Mouse (Mus musculus) heart, adult 9 months (tissue): ENCODE measurements at regions not wholly inside any gene's neighbourhood (a gene's known extent, or its start where the extent isn't known, plus 50 kb on each side); places are given as distances from the start of the nearest gene placed in this dataset.

Experiments
- DNase-seq, 2 experiments: peaks; one replicate each; pipeline ENCODE4 v3.0.0; 2022; ENCODE audit warnings: low spot score in 2 of 2

DNA sequence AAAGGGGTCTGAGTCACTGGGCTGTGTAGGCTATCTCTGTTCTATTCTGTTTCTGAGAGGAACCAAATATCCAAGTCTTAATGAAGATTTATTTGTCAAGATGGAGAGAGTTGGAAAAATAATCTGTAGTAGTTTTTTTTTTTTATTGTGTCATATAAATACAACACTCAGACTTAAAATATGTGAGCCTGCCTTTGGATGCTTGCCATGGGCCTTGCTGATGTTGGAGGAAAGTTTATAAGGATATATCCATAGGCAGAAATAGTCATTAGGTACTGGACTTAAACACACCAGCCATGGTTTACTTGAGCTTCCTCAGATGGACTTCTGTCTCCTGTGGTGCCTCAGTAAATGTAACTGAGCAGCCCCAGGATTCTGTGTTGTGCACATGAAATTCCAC, 635.8 kb upstream of the Adgrl2 start:
- no peak for DNase-seq

DNA sequence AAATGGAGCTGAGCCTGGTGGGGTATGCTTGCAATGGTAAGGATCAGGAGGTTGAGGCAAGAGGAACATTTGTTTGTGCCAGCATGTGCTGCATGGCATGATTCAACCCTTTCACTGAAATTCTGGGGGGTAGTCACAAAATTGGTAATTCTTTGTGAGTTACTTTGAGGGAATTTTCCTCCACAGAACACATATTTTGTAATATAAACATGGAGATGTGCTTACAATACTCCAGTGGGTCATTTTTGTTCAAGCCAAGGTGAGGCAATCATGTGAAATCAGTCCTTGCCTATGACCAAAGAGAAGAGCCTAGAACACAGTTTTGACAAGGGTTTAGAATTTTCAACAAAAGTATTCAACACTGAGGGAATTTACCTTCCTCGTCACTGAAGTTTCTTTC, 635.1 kb upstream of the Adgrl2 start:
- no peak for DNase-seq

GRCm38 (mm10) chr3:149625066-149625465, 634.7 kb upstream of the Adgrl2 start:
- no peak for DNase-seq

GRCm38 (mm10) chr3:149623851-149624532, 633.6 kb upstream of the Adgrl2 start:
- DNase-seq = no peak

DNA sequence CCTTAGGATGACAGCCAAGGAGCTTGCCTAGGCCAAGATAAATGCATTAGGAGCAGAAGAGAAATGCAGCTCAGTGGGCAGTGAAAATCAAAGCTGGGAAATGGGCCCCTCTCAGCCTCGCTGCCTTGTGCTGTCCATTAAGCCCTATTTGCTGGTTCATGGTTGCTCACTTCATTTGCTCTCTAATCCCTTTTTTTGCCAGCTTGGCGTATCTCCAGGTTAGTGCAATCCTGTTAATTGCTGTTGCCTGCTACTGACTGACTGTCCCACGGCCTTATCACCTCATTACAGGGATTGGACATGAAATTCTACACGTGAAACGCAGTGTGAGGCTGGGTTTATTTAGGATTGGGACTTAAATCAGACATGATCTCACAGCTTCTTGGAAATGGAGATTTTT, 613.5 kb upstream of the Adgrl2 start:
- DNase-seq = no peak

DNA sequence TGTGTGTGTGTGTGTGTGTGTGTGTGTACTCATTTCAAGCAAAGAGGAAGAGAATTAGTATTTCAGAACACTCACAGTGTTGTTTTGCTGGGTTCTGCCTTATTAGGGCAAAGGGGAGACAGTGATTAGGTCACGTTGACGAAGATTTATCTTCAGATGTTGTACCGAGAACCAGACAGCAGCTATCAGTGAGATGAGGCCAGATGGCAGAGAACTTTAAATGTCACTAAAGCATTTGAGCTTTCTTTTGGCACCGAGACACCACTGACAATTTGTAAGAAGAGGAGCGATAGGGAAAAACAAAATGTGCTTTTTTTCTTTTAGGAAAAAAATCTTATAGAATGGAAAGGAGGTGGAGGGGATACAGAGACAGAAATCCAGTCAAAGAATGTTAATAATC, 610.9 kb upstream of the Adgrl2 start:
- DNase-seq = no peak

- DNase-seq = no peak
These were observed 604.1 kb upstream of the Adgrl2 start for GRCm38 (mm10) chr3:149594470-149594869.

- DNase-seq = no peak
These were observed 595.4 kb upstream of the Adgrl2 start for GRCm38 (mm10) chr3:149585769-149586168.

DNA sequence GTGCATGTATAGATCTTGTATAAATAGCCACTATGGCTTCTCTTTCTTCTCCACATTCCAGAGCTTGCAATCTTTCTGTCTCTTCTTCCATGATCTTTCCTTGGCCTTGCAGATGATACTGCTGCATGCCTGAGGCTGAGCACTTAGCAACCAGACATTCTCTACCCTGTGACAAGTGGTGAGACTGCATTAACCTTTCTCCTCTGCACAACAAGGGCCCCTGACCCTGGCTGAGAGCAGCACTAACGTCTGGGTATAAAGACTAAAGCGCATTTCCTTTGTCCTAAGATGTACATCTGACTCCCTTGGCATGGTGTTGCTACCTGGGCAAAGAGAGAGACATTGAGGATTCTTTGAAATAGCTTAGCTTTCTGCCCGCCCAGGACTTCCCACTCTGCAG, 590.8 kb upstream of the Adgrl2 start:
- DNase-seq = no peak

GRCm38 (mm10) chr3:149575678-149576077, 585.3 kb upstream of the Adgrl2 start:
- no peak for DNase-seq

- DNase-seq = no peak
These were observed 576.5 kb upstream of the Adgrl2 start for GRCm38 (mm10) chr3:149566853-149567252.

GRCm38 (mm10) chr3:149550231-149550951, 560.0 kb upstream of the Adgrl2 start:
- no peak for DNase-seq

DNA sequence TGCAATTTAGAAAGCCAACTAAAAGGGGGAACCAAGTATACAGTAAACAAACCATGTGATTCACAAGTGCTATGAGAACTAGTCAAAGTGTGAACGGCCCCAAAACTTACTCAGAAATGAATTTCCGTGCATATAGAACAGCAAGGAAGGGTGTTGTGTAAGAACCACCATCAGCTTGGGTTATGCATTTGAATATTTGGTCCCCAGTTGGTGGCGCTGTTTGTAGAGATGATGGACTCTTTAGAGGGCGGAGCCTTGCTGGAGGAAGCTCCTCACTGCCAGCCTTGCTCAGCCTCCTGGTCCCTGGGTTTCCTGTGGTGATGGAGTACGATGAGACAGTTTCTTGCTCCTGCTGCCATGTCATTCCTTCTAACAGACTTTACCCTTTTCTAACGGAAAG, 556.7 kb upstream of the Adgrl2 start:
- no peak for DNase-seq

DNA sequence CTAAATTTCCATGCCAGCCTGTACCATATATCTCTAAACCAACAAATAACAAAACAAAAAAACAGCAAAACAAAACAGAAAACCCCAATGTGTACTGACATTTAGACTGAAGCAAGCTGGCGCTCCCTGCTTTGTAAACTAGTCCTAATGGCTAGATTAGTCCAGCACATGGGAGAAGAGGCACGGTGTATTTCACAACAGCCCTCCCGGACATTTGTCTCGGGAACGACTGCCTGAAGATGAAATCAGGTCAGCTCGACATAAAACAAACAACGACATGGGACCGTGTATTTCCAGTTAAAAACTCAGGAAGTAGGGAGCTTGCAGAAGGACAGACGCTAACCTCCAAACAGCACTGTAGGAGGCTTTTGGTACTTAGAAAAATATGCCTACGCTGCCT, 555.9 kb upstream of the Adgrl2 start:
- no peak for DNase-seq

- no peak for DNase-seq
These were observed 543.8 kb upstream of the Adgrl2 start for GRCm38 (mm10) chr3:149534183-149534582.

- DNase-seq = no peak
These were observed 539.8 kb upstream of the Adgrl2 start for GRCm38 (mm10) chr3:149530026-149530607.

DNA sequence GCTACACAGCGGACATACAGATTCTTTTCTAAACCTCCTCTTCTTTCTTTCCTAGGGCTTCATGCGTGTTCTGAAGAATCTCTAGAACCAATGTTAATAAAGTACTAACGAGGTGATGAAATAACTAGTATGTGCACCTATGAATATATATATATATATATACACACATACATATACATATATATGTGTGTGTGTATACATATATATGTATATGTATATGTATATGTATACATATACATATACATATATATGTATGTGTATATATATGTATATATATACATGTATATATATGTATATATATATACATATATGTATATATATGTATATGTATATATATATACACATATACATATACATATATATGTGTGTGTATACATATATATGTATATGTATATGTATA, 536.2 kb upstream of the Adgrl2 start:
- no peak for DNase-seq

DNA sequence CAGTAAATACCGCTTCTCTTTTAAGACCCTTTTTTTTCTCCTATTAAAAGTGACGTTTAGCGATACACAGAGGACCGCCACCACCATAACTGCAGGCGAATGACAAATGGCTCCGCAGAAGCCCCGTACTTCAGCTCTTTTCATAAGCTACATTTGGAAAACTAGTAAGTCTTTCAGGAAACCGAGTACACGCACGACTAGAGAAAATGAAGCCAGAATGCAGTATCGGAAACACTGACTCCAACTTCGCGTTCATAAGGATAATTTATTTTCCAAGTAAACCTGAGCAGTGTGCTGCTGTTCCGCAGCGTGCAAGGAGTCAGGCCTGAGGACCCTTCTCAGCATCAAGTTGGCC, 529.2 kb upstream of the Adgrl2 start:
- no peak for DNase-seq

- no peak for DNase-seq
These were observed 528.7 kb upstream of the Adgrl2 start for GRCm38 (mm10) chr3:149518928-149519574.

DNA sequence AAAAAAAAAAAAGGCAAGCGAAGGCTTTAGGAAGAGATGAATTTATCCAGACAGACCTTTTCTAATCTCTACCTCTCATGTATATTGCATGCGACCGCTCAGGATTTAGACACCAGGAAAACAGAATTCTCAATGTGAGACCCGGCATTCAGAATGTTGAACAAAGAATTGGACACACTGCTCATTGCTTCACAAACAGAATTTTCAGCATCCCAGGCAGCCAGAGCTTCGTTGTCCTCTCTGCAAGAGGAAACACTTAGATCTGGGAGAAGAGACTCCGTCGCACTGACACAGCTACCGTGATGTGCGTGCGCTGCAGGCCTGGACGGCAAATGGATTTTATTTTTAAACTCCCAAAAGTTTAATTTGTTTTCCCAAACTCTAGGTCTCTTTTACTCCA, 527.2 kb upstream of the Adgrl2 start:
- no peak for DNase-seq

DNA sequence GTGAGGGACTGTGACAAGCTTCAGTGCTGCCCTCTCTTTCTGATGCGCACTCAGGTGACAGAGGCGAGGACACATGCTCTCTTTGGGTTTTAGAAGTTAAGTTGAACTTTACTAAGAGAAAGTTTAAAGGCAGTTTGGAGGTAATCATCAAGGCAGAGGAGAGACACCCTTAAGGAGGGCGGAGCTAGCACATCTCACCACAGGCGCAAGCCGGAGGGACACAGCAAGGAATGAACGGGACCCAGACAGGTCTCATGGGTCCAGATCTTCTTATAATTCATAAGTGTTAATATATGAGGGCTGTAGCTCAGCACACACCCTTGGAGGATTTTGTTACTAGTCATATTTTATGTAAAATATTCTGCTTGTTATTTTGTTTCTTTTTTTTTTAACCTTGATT, 518.8 kb upstream of the Adgrl2 start:
- peak in 1 of 2 experiments; percentile 21 for DNase-seq

DNA sequence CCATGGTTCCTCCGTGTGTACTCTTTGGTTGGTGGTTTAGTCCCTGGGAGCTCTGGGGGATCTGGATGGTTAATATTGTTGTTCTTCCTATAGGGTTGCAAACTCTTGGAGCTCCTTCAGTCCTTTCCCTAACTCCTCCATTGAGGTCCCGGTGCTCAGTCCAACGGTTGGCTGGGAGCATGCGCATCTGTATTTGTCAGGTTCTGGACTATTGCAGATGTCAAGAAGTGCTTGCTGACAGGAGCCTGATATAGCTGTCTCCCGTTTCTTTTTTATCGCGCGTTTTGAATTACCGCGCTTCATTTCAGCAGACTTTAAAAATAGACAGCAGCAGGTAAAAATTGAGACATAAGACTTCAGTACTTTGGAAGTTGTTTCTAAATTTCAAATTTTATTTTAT, 518.3 kb upstream of the Adgrl2 start:
- peak; percentile 46 to 71 for DNase-seq

DNA sequence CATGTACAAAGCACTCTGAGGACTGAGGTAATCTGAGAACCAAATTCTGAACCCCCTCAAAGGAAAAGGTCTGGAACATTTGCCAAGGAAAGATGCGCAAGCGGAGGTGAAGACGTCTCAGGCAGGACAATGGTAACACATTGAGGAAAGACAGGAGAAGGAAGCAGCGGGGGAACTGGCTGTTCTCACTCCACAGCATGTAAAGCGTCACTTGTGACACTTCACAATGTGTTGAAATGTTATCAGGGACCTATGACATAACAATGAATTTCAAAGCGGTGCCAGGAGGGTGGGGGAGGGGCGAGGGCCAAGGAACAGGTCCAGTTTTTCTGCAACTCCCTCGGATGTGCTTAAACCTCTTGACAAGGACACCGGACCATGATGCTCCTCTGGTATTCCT, 515.3 kb upstream of the Adgrl2 start:
- DNase-seq = peak; percentile 12 to 18
